Mouse (Mus musculus): ENCODE measurements around the gene Spata32.

- TF ChIP-seq EP300 (IDR thresholded peaks at IDR 0.05; ENCODE audit: low read depth) (no peak), CTCF (IDR thresholded peaks at IDR 0.05; ENCODE audit: low read depth) (no peak)
Measured at GRCm38 (mm10) chr11:103265856-103266255, 47.6 kb upstream of the Spata32 start.

Measured in liver, postnatal 0 days (tissue).